Mouse (Mus musculus) Patski (cell line): ENCODE measurements at regions not wholly inside any gene's neighbourhood (a gene's known extent, or its start where the extent isn't known, plus 50 kb on each side); places are given as distances from the start of the nearest gene placed in this dataset.

ENCODE experiments used
- ATAC-seq: fragments of 100-300 bp; one replicate; pipeline ENCODE4 v1.8.0; 2021
- CTCF ChIA-PET: fragments of 350-600 bp; sonication (Branson Sonifier 250); formaldehyde crosslinking; loops from one replicate; lab custom pipeline; 2022; ENCODE audit warnings: inconsistent platforms; lab: Charles Lee
- POLR2A ChIA-PET: fragments of 350-600 bp; sonication (Branson Sonifier 250); formaldehyde crosslinking; loops from one replicate; lab custom pipeline; 2022; ENCODE audit warnings: antibody characterized with exemption, inconsistent platforms; lab: Charles Lee
- DNase-seq: peaks from one replicate; pipeline ENCODE4 v3.0.0-alpha.2; 2011; ENCODE audit warnings: low read depth, low spot score
- H3K27me3 ChIP-seq: fragments of 371-371 bp; one replicate; pipeline ENCODE4 v1.5.1; 2021
- CTCF ChIP-seq: fragments of 100-300 bp; IDR thresholded peaks from one replicate; pipeline ENCODE4 v1.5.1; 2021
- in situ Hi-C: fragments of 300-500 bp; cut with MboI; formaldehyde crosslinking; loops from 3 replicates; pipeline ENCODE4 v1.11.1; 2018; ENCODE audit warnings: low pct_unique_long_range_greater_than_20kb, mixed read lengths

GRCm38 (mm10) chr3:26384829-26385228, 52.6 kb upstream of the Nlgn1 start:
- no peaks in the 10 kb centered on the region for H3K27me3 ChIP-seq
- ATAC-seq: no peak
- in situ Hi-C loops: no loop called here
- no peak for DNase-seq
- ChIA-PET POLR2A (no interaction called here), CTCF (interaction anchor here (1.1 kb wide), 1 partner anchor 30 kb away, joined by 3 read pairs; no protein-coding TSS in a partner anchor)
- no peak for TF ChIP-seq CTCF
